Mouse (Mus musculus): ENCODE data around the gene Chst1. TPM values are rescaled to one million over a fixed set of nuclear protein-coding genes. Genes with fewer than 3 reads are reported as not detected.

Gene Chst1
- polyA plus RNA-seq, 1 experiment from 2014 or later = 27.3 TPM

DNA sequence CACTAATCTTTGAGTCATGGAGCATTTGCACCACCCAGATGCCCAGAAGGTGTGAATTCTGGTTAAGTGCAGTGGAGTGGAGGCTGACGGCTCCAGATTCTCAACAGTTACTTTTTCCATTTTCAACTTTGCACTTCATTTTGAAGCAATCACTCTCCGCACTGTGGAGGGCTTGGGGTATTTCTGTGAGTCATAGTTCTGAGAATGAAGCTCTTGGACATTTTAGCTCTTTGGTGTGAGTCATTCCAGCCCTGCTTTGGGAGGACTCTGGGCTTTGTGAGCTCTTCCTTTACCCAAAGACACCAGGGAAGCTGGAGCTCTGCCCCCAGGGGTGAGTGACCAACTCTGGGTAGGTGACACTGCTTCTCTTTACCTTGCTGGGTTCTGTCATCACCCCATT is 28.1 kb downstream of the Chst1 start:
- Histone ChIP-seq H3K27ac (ENCODE audit: low read length) (no peak overlapping the region), H3K27me3 (replicated peaks; ENCODE audit: control insufficient read depth, insufficient read depth, low read length) (no peaks in the 10 kb centered on the region), H3K4me3 (replicated peaks; ENCODE audit: low read length) (no peak overlapping the region), H3K4me2 (ENCODE audit: low read length) (no peak overlapping the region), H3K36me3 (ENCODE audit: control insufficient read depth, insufficient read depth) (no peaks in the 10 kb centered on the region), H3K9ac (replicated peaks; ENCODE audit: low read depth, low read length) (no peak overlapping the region), H3K4me1 (replicated peaks; ENCODE audit: control insufficient read depth, insufficient read depth, low read length) (no peaks in the 10 kb centered on the region), H3K9me3 (ENCODE audit: control insufficient read depth, low read length) (no peaks in the 10 kb centered on the region)
- no peak for ATAC-seq
- WGBS = 82% methylated on average over 2 of the region's 2 CpGs

DNA sequence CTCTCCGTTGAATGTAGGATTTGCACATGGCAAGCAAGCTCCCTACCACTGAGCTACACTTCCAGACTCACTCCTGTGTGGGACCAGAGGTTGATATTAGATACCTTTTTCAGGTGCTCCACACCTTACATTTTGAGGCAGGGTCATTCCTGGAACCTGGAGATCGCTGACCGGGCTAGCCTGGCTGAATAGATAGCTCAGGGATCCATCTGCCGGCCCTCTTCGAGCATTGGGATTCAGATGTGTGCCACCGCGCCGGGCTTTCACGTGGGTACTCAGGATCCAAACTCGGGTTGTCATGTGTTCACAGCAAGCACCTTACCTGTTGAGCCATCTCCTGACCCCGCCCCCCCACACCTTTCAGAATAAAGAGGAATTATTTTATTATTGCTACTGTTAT is 31.3 kb downstream of the Chst1 start:
- Histone ChIP-seq H3K9ac (replicated peaks; ENCODE audit: low read depth, low read length) (no peak overlapping the region), H3K27me3 (replicated peaks; ENCODE audit: control insufficient read depth, insufficient read depth, low read length) (no peaks in the 10 kb centered on the region), H3K4me1 (replicated peaks; ENCODE audit: control insufficient read depth, insufficient read depth, low read length) (no peaks in the 10 kb centered on the region), H3K4me3 (replicated peaks; ENCODE audit: low read length) (no peak overlapping the region), H3K36me3 (ENCODE audit: control insufficient read depth, insufficient read depth) (no peaks in the 10 kb centered on the region), H3K4me2 (ENCODE audit: low read length) (no peak overlapping the region), H3K9me3 (ENCODE audit: control insufficient read depth, low read length) (no peaks in the 10 kb centered on the region), H3K27ac (ENCODE audit: low read length) (no peak overlapping the region)
- WGBS = 94% methylated on average over 11 of the region's 11 CpGs
- ATAC-seq = no peak

DNA sequence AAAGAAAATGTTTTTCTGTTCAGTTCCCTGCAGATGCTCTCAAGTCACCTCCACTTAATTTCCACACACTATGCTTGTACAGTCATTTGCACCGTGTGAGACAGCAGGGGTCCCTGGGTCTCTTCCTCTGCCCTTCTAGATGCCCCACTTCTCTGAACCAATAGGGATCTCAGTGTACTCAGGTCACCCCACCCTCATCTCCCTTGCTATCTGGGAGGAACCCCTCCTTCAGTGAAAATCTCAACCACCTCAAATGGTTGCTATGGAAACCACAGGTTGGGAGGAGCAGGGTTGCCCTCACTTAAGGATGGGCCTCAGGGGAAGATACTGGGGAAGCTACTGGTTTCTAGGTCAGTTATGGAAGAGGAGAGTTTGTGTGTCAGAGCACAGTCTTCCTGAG is 32.5 kb downstream of the Chst1 start:
- no peak overlapping the region for H3K4me3 ChIP-seq (replicated peaks; ENCODE audit: low read length)
- no peak overlapping the region for H3K9ac ChIP-seq (replicated peaks; ENCODE audit: low read depth, low read length)
- 60% methylated on average over 1 of the region's 1 CpGs for WGBS
- no peak overlapping the region for H3K27ac ChIP-seq (ENCODE audit: low read length)
- no peak for ATAC-seq
- H3K4me1 ChIP-seq (replicated peaks; ENCODE audit: control insufficient read depth, insufficient read depth, low read length) = no peaks in the 10 kb centered on the region
- no peak overlapping the region for H3K4me2 ChIP-seq (ENCODE audit: low read length)
- no peaks in the 10 kb centered on the region for H3K27me3 ChIP-seq (replicated peaks; ENCODE audit: control insufficient read depth, insufficient read depth, low read length)
- no peaks in the 10 kb centered on the region for H3K36me3 ChIP-seq (ENCODE audit: control insufficient read depth, insufficient read depth)
- H3K9me3 ChIP-seq (ENCODE audit: control insufficient read depth, low read length) = no peaks in the 10 kb centered on the region

DNA sequence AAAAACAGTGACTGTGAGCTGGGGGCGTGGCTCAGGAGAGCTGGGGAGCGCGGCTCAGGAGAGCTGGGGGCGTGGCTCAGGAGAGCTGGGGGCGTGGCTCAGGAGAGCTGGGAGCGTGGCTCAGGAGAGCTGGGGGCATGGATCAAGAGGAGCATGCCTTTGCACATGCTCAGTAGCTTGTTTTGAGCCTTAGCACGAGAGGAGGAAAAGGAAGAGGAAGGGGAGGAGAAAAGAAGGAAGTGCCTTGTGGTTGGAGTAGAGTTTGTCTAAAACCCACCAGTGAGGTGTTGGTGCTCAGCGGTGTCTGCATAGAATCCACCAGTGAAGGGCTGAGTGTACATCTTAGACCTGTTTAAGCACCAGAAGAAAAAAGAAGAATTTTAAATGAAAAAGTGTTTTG is 41.0 kb downstream of the Chst1 start:
- 21% methylated on average over 8 of the region's 8 CpGs for WGBS
- H3K9ac ChIP-seq (replicated peaks; ENCODE audit: low read depth, low read length) = no peak overlapping the region
- H3K27ac ChIP-seq (ENCODE audit: low read length) = no peak overlapping the region

DNA sequence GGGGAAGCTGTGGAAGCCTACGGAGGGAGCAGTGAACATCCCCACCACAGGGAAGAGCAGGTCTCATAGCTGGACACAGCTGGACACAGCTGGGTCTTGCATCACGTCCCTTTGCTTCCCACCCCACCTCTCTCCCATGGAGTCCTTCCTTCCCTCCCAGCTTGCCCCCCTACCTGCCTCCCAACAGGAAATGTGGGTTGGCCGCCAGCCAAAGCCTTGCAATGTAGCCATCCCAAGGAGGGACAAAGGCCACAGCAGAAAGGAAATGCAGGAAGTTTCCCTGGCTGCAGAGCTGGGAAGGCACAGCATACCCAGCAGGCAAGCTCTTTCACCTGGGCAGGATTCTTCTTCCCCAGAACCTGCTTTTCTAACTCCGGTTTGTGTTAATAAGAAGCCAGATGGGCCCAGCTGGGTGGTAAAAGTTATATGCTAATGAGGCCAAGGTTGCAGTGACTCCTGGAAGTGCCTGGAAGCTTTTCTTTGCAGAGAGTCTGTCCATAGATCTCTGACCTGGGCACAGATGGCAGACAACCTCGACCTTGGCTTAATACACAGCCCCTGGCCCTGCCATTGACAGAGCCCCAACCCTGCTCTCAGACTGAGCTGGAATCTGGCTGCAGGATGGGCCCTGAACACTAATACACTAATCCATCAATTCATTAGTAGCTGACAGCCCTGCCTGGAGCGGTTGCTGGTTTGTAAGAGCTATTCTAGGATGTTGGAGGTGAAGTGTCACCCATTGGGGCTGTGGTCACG is 46.0 kb downstream of the Chst1 start:
- no peak overlapping the region for H3K27ac ChIP-seq (ENCODE audit: low read length)
- no peak overlapping the region for H3K9ac ChIP-seq (replicated peaks; ENCODE audit: low read depth, low read length)
- no peak overlapping the region for H3K4me2 ChIP-seq (ENCODE audit: low read length)
- no peaks in the 10 kb centered on the region for H3K36me3 ChIP-seq (ENCODE audit: control insufficient read depth, insufficient read depth)
- H3K4me3 ChIP-seq (replicated peaks; ENCODE audit: low read length) = no peak overlapping the region
- no peak for ATAC-seq
- H3K9me3 ChIP-seq (ENCODE audit: control insufficient read depth, low read length) = no peaks in the 10 kb centered on the region
- H3K4me1 ChIP-seq (replicated peaks; ENCODE audit: control insufficient read depth, insufficient read depth, low read length) = no peaks in the 10 kb centered on the region
- WGBS = 52% methylated on average over 7 of the region's 7 CpGs
- H3K27me3 ChIP-seq (replicated peaks; ENCODE audit: control insufficient read depth, insufficient read depth, low read length) = no peaks in the 10 kb centered on the region

More for the DNA sequence above, 41.0 kb downstream of the Chst1 start:
- Histone ChIP-seq H3K4me3 (replicated peaks; ENCODE audit: low read length) (no peak overlapping the region), H3K4me2 (ENCODE audit: low read length) (no peak overlapping the region), H3K4me1 (replicated peaks; ENCODE audit: control insufficient read depth, insufficient read depth, low read length) (no peaks in the 10 kb centered on the region), H3K9me3 (ENCODE audit: control insufficient read depth, low read length) (no peaks in the 10 kb centered on the region), H3K27me3 (replicated peaks; ENCODE audit: control insufficient read depth, insufficient read depth, low read length) (no peaks in the 10 kb centered on the region), H3K36me3 (ENCODE audit: control insufficient read depth, insufficient read depth) (no peaks in the 10 kb centered on the region)
- no peak for ATAC-seq

DNA sequence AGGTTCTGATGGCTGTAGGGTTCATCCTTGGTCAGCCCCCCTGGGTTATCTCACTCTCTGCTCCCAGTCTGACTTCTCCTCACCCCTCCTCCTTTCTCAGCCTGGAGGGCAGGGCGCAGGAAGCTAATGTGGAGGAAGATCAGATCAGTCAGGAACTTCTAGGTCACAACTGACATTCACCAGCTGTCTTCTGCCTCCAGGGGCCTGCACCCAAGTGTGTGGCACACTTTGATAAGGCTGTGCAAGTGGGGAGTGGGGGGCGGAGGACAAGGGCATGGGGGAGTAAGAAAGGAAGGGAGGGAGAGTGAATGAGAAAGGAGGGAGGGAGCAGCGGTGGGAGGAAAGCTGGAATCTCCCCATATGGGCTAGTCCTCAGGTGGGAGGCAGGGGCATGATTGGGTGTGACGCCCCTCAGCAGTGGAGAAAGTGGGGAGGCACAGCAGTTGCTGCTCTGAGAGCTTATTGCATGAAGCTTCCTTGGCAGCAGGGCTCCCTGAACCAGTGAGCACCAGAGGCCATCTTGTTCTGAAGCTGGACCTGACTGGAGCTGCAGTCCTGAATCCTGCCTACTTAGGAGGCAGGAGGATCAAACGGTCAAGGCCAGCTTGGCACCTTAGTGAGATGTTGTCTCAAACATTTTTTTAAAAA is 49.8 kb downstream of the Chst1 start:
- Histone ChIP-seq H3K4me2 (ENCODE audit: low read length) (no peak overlapping the region), H3K36me3 (ENCODE audit: control insufficient read depth, insufficient read depth) (no peaks in the 10 kb centered on the region), H3K9ac (replicated peaks; ENCODE audit: low read depth, low read length) (no peak overlapping the region), H3K4me1 (replicated peaks; ENCODE audit: control insufficient read depth, insufficient read depth, low read length) (0 out of 2 replicates have a peak, but pooled peaks cover 2% of the 10 kb centered on the region), H3K27me3 (replicated peaks; ENCODE audit: control insufficient read depth, insufficient read depth, low read length) (no peaks in the 10 kb centered on the region), H3K4me3 (replicated peaks; ENCODE audit: low read length) (no peak overlapping the region), H3K27ac (ENCODE audit: low read length) (no peak overlapping the region), H3K9me3 (ENCODE audit: control insufficient read depth, low read length) (no peaks in the 10 kb centered on the region)
- no peak for ATAC-seq
- 79% methylated on average over 5 of the region's 5 CpGs for WGBS

DNA sequence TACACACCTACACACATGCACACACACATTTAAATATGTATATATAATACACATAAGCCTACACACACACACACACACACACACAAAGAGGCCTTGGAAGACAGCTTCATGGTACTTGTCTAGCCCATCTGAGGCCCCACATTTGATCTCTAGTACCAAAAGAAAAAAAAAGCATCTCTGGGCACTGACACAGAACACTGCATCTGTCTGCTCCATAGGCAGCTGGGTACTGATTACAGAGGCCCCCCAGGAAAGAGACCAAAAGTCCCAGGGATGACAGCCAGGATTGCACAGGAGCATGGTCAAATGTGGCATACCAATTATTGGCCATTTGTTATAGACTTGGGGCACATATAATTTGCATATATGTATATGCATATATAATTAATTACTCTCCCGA is 50.9 kb downstream of the Chst1 start:
- Histone ChIP-seq H3K36me3 (ENCODE audit: control insufficient read depth, insufficient read depth) (no peaks in the 10 kb centered on the region), H3K9me3 (ENCODE audit: control insufficient read depth, low read length) (no peaks in the 10 kb centered on the region), H3K9ac (replicated peaks; ENCODE audit: low read depth, low read length) (no peak overlapping the region), H3K27ac (ENCODE audit: low read length) (no peak overlapping the region), H3K4me1 (replicated peaks; ENCODE audit: control insufficient read depth, insufficient read depth, low read length) (0 out of 2 replicates have a peak, but pooled peaks cover 2% of the 10 kb centered on the region), H3K4me2 (ENCODE audit: low read length) (no peak overlapping the region), H3K27me3 (replicated peaks; ENCODE audit: control insufficient read depth, insufficient read depth, low read length) (no peaks in the 10 kb centered on the region), H3K4me3 (replicated peaks; ENCODE audit: low read length) (no peak overlapping the region)
- ATAC-seq = no peak
- 57% methylated on average over 1 of the region's 1 CpGs for WGBS

DNA sequence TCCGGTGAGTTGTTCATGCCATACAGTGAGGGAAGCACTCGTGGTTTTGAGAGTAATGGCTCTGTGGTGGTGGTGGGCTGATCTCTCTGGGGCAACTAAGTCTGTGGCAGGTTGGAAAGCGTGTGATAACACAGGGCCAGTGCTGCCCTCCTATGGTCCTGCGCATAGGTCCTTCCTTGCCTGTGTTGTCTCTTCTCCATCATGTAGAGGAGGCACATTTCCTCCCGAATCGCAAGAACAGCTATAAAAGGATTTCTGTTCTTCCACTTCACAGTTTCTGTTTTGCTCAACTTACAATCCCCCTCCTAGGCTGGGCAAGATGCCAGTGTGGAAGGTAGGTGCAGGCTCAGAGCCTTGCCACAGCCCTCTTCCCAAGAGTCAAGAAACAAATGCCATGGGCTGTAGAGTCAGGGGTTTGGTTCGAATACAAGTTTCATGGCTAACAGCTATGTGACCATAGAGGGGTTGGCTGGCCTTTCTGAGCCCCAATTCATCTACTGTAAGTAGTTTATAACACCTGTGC is 51.8 kb downstream of the Chst1 start:
- ATAC-seq = no peak
- WGBS = 86% methylated on average over 7 of the region's 7 CpGs
- Histone ChIP-seq H3K27me3 (replicated peaks; ENCODE audit: control insufficient read depth, insufficient read depth, low read length) (no peaks in the 10 kb centered on the region), H3K4me2 (ENCODE audit: low read length) (no peak overlapping the region), H3K9ac (replicated peaks; ENCODE audit: low read depth, low read length) (no peak overlapping the region), H3K36me3 (ENCODE audit: control insufficient read depth, insufficient read depth) (no peaks in the 10 kb centered on the region), H3K9me3 (ENCODE audit: control insufficient read depth, low read length) (no peaks in the 10 kb centered on the region), H3K4me1 (replicated peaks; ENCODE audit: control insufficient read depth, insufficient read depth, low read length) (0 out of 2 replicates have a peak, but pooled peaks cover 2% of the 10 kb centered on the region), H3K4me3 (replicated peaks; ENCODE audit: low read length) (no peak overlapping the region), H3K27ac (ENCODE audit: low read length) (no peak overlapping the region)

DNA sequence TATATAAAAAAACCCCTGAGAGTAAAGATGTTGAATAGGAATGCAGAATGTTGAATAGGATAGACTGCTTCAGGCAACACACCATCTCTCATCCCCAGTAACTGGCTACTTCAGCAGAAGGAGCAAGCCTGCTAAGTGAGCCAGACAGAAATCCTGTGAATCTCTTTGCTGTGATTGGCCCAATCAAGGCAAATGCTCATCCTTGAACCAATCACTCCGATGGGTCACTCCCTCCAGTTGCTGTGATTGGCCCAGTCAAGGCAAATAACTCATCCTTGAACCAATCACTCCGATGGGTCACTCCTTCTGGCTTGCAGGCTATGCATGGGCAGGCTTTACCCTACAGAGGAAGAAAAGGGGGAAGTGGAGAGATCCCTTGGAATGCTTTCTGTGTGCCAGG is 57.7 kb downstream of the Chst1 start:
- 88% methylated on average over 2 of the region's 2 CpGs for WGBS
- no peaks in the 10 kb centered on the region for H3K9me3 ChIP-seq (ENCODE audit: control insufficient read depth, low read length)
- no peak for ATAC-seq
- no peak overlapping the region for H3K4me2 ChIP-seq (ENCODE audit: low read length)
- no peak overlapping the region for H3K9ac ChIP-seq (replicated peaks; ENCODE audit: low read depth, low read length)
- H3K4me1 ChIP-seq (replicated peaks; ENCODE audit: control insufficient read depth, insufficient read depth, low read length) = 0 out of 2 replicates have a peak, but pooled peaks cover under 1% of the 10 kb centered on the region
- no peak overlapping the region for H3K27ac ChIP-seq (ENCODE audit: low read length)
- no peaks in the 10 kb centered on the region for H3K36me3 ChIP-seq (ENCODE audit: control insufficient read depth, insufficient read depth)
- no peak overlapping the region for H3K4me3 ChIP-seq (replicated peaks; ENCODE audit: low read length)
- no peaks in the 10 kb centered on the region for H3K27me3 ChIP-seq (replicated peaks; ENCODE audit: control insufficient read depth, insufficient read depth, low read length)
